Mouse (Mus musculus): ENCODE data around the gene Per3.

- no peak for TF ChIP-seq POLR2A (IDR thresholded peaks at IDR 0.05; ENCODE audit: borderline replicate concordance, low read depth, low read length)
- no peak for TF ChIP-seq CTCF (IDR thresholded peaks at IDR 0.05; ENCODE audit: low read depth, low read length)
Measured at GRCm38 (mm10) chr4:151088819-151089218, 44.4 kb upstream of the Per3 start.

Data from bone marrow macrophage, adult 2 months (primary cell).